Mouse (Mus musculus) heart, embryonic 14.5 days (tissue): Measurements from ENCODE around the gene Runx1. TPM values are rescaled to one million over a fixed set of nuclear protein-coding genes. Genes with fewer than 3 reads are reported as not detected.

Experiments used
- ATAC-seq: fragments of 200-750 bp; cut with Nextera tagmentation; 2 replicates; pipeline ENCODE4 v1.8.0; 2017; ENCODE audit warnings: low read depth, moderate TSS enrichment; ENCODE audit not compliant: insufficient number of reproducible peaks, insufficient read depth, low FRiP score
- H3K27ac ChIP-seq, 2 experiments: fragments of 200-500 bp in 1 of 2; fragments of 300-500 bp in 1 of 2; sonication (generic) in 1 of 2; replicated peaks in 1 of 2; 2 replicates each; pipeline ENCODE4 v1.5.1; 2012 to 2014; ENCODE audit warnings: low read depth in 2 of 2, low read length in 2 of 2, control low read depth in 1 of 2, mild to moderate bottlenecking in 1 of 2, mixed read lengths in 1 of 2; ENCODE audit not compliant: control insufficient read depth in 1 of 2, insufficient read depth in 1 of 2
- H3K27me3 ChIP-seq: fragments of 300-500 bp; sonication (generic); 2 replicates; pipeline ENCODE4 v1.6.1; 2014; ENCODE audit warnings: mild to moderate bottlenecking, low read length, control low read depth; ENCODE audit not compliant: control insufficient read depth, insufficient read depth
- H3K36me3 ChIP-seq: fragments of 300-500 bp; sonication (generic); 2 replicates; pipeline ENCODE4 v1.6.1; 2014; ENCODE audit warnings: mild to moderate bottlenecking, control low read depth, low read length, mixed read lengths; ENCODE audit not compliant: control insufficient read depth, insufficient read depth
- H3K4me1 ChIP-seq, 2 experiments: fragments of 200-500 bp in 1 of 2; fragments of 300-500 bp in 1 of 2; sonication (generic) in 1 of 2; 2 replicates each; pipeline ENCODE4 v1.6.1; 2012 to 2014; ENCODE audit warnings: low read length in 2 of 2, control low read depth in 1 of 2, mixed read lengths in 1 of 2; ENCODE audit not compliant: control insufficient read depth in 2 of 2, insufficient read depth in 2 of 2
- H3K4me2 ChIP-seq: fragments of 300-500 bp; sonication (generic); 2 replicates; pipeline ENCODE4 v1.6.1; 2014; ENCODE audit warnings: mild to moderate bottlenecking, low read length
- H3K4me3 ChIP-seq, 2 experiments: fragments of 200-500 bp in 1 of 2; fragments of 300-500 bp in 1 of 2; sonication (generic) in 1 of 2; 2 replicates each; pipeline ENCODE4 v1.5.1; 2012 to 2014; ENCODE audit warnings: low read length in 2 of 2, mild to moderate bottlenecking in 2 of 2, control low read depth in 1 of 2, low read depth in 1 of 2, moderate library complexity in 1 of 2; ENCODE audit not compliant: control insufficient read depth in 1 of 2, insufficient read depth in 1 of 2
- H3K9ac ChIP-seq: fragments of 300-500 bp; sonication (generic); 2 replicates; pipeline ENCODE4 v1.6.1; 2014; ENCODE audit warnings: mild to moderate bottlenecking, low read length
- H3K9me3 ChIP-seq: fragments of 300-500 bp; sonication (generic); 2 replicates; pipeline ENCODE4 v1.6.1; 2016; ENCODE audit warnings: low read length, control low read depth; ENCODE audit not compliant: control insufficient read depth
- WGBS: fragments of 180-500 bp; shearing (Covaris S2); extraction: QIAGEN DNeasy Blood & Tissue Kit; methylation state at CpG from one replicate; pipeline ENCODE4 v1.1.7; 2014; 5-methylcytosine and 5-hydroxymethylcytosine counted together
- polyA plus RNA-seq: library from polyadenylated mRNA; unstranded; fragments of >200 nt; fragmentation: Nextera tagmentation; extraction: Ambion mirVana; gene quantifications from 2 replicates; pipeline ENCODE4 v1.2.1, GENCODE M21; 2014

Runx1 gene
- polyA plus RNA-seq, 1 experiment from 2014 or later, result 1.0 TPM

- no peaks in the 10 kb centered on the region for H3K4me1 ChIP-seq
- H3K27me3 ChIP-seq, result peaks cover 32% of the 10 kb centered on the region
- H3K4me3 ChIP-seq, result no peak overlapping the region
- H3K4me2 ChIP-seq, result no peak overlapping the region
- ATAC-seq, result no peak
- H3K9ac ChIP-seq, result no peak overlapping the region
- H3K27ac ChIP-seq, result no peak overlapping the region
- no peaks in the 10 kb centered on the region for H3K9me3 ChIP-seq
- no peaks in the 10 kb centered on the region for H3K36me3 ChIP-seq
- WGBS, result 64% methylated on average over 11 of the region's 11 CpGs
Measured at GRCm38 (mm10) chr16:92565291-92565690, 260.7 kb downstream of the Runx1 start.

GRCm38 (mm10) chr16:92555051-92555450 lies 270.9 kb downstream of the Runx1 start:
- WGBS, result 41% methylated on average over 1 of the region's 1 CpGs
- Histone ChIP-seq H3K27ac (no peak overlapping the region), H3K4me2 (no peak overlapping the region), H3K4me1 (peaks cover 0 to 2% of the 10 kb centered on the region in 2 experiments; a peak in 1 of 4 replicates), H3K36me3 (no peaks in the 10 kb centered on the region), H3K27me3 (peaks cover 9% of the 10 kb centered on the region; the same call in 1 of the 2 replicates), H3K9me3 (no peaks in the 10 kb centered on the region), H3K9ac (no peak overlapping the region), H3K4me3 (no peak overlapping the region)
- ATAC-seq, result no peak

GRCm38 (mm10) chr16:92552858-92553257 lies 273.1 kb downstream of the Runx1 start:
- Histone ChIP-seq H3K9me3 (no peaks in the 10 kb centered on the region), H3K9ac (no peak overlapping the region), H3K27ac (no peak overlapping the region), H3K4me3 (no peak overlapping the region), H3K36me3 (no peaks in the 10 kb centered on the region), H3K4me2 (0 out of 2 replicates have a peak overlapping the region, but pooled peaks have one; percentile 17), H3K4me1 (peaks cover 0 to under 1% of the 10 kb centered on the region in 2 experiments; a peak in 1 of 4 replicates), H3K27me3 (peaks cover 9% of the 10 kb centered on the region; the same call in 1 of the 2 replicates)
- WGBS, result 7% methylated on average over 11 of the region's 11 CpGs
- no peak for ATAC-seq

GRCm38 (mm10) chr16:92552106-92552382 lies 273.9 kb downstream of the Runx1 start:
- H3K4me3 ChIP-seq, result no peak overlapping the region
- no peak for ATAC-seq

More at GRCm38 (mm10) chr16:92552106-92552382, 273.9 kb downstream of the Runx1 start:
- peaks cover 9% of the 10 kb centered on the region; the same call in 1 of the 2 replicates for H3K27me3 ChIP-seq
- no peak overlapping the region for H3K4me2 ChIP-seq
- no peak overlapping the region for H3K27ac ChIP-seq
- 66% methylated on average over 9 of the region's 9 CpGs for WGBS
- no peaks in the 10 kb centered on the region for H3K9me3 ChIP-seq
- H3K36me3 ChIP-seq, result no peaks in the 10 kb centered on the region
- no peak overlapping the region for H3K9ac ChIP-seq
- no peaks in the 10 kb centered on the region for H3K4me1 ChIP-seq
